Mouse (Mus musculus): ENCODE results near the gene Olfr62.

DNA sequence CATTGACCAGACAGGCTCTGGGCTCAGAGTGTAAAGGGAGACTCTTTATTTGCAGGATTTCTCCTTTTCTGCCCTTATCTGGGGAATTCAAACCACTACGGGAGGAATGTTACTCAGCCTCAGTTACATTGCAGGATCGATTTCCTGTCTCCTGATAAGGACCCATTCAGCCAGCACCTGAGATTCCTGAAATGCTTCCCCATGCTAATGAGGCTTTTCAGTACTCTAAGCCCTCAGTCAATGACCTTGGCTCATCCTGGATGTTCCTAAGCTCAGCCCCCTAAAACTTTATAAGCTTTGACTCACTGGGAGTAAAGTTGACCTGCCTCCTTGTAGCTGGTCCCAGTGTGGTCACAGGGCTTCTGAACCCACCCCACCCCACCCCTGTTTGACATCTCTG is 28.3 kb downstream of the Olfr62 start:
- TF ChIP-seq POLR2A (IDR thresholded peaks at IDR 0.05; ENCODE audit: low read depth, low read length) (no peak), CTCF (conservative IDR thresholded peaks at IDR 0.05; ENCODE audit: insufficient read depth, insufficient read length, low read depth, low read length) (no peak)
